Mouse (Mus musculus) kidney, postnatal 10 days (tissue): ENCODE data around the gene Yipf6.
A peak's percentile ranks its signal among the peaks of the same experiment; 100 is the strongest.
"Not testable (repeated sequence)": the region's sequence is repeated elsewhere in the genome, so short reads cannot be mapped to it uniquely, and the experiment has no call there.

ENCODE experiments used
- DNase-seq: peaks from one replicate; pipeline ENCODE4 v3.0.0; 2021; ENCODE audit warnings: mixed read lengths

The Yipf6 gene

GRCm38 (mm10) chrX:98936101-98936500 lies at the start of gene Yipf6:
TSS of gene Yipf6 (plus strand) at chrX:98936316.
- no peak for DNase-seq

DNA sequence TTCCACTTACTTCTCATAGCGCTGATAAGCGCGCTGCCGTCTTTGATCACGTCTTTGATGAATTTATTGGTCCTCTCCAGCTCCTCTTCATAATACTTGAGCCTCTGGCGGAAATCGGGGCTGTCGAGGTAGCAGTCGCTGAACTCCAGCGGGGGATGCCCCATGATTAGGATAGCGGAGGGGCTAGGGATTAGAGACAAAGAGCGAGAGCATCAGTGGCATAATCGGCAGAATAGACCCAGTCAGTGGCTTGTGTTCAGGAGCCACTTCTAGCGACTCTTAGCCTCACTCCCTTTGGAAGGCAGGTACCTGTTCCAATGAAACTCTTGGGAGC lies 46.1 kb upstream of the Yipf6 start:
- DNase-seq: no peak

- peak; percentile 82 for DNase-seq
These were observed 45.6 kb upstream of the Yipf6 start, which contains the start of gene Ophn1 for GRCm38 (mm10) chrX:98890406-98891116. TSS of gene Ophn1 (minus strand) at chrX:98891025.

GRCm38 (mm10) chrX:98898307-98898706 lies 37.8 kb upstream of the Yipf6 start:
- DNase-seq: peak; percentile 60

DNA sequence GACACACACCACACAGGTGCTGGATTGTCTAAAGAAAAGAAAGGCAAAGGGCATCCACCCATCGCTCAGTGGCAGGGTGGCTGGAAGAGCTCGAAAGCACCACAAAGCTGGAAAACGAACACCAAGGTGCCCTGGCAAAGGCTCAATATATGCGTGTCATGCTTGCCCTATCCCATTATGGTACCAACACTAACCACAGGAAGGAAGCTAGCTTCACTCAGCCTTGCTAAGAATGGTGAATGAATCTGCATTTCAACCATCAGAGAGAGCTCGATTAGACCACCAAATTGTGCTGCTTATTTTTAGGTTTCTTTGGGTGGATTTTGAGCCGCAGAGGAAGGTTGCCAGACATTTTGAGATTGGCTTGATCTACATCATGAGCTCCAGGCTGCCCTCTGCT lies 31.9 kb upstream of the Yipf6 start:
- no peak for DNase-seq

- DNase-seq: no peak
These were observed 27.2 kb upstream of the Yipf6 start for GRCm38 (mm10) chrX:98908910-98909309.

DNA sequence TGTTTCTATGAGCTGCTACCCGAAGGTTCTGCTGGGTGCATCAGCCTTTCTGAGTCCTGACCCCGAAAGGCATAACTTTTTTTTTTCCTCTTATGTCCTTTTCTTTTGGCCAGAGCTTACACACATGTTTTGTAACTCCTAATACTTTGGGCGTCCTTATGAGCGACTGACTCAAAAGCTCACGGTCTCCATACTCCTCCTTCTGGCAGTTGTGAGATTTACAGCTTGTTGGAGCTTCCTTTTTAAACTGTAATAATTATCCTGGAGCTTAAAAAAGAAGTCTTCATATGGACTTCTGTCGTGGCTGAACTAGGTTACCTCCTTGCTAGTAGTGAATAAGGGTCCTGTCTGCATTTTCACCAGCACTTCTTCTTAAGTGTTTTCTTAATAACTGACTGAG lies 16.7 kb upstream of the Yipf6 start:
- peak; percentile 44 for DNase-seq

GRCm38 (mm10) chrX:98936707-98937554 lies 815 bp downstream of the Yipf6 start:
- DNase-seq: peak; percentile 97

DNA sequence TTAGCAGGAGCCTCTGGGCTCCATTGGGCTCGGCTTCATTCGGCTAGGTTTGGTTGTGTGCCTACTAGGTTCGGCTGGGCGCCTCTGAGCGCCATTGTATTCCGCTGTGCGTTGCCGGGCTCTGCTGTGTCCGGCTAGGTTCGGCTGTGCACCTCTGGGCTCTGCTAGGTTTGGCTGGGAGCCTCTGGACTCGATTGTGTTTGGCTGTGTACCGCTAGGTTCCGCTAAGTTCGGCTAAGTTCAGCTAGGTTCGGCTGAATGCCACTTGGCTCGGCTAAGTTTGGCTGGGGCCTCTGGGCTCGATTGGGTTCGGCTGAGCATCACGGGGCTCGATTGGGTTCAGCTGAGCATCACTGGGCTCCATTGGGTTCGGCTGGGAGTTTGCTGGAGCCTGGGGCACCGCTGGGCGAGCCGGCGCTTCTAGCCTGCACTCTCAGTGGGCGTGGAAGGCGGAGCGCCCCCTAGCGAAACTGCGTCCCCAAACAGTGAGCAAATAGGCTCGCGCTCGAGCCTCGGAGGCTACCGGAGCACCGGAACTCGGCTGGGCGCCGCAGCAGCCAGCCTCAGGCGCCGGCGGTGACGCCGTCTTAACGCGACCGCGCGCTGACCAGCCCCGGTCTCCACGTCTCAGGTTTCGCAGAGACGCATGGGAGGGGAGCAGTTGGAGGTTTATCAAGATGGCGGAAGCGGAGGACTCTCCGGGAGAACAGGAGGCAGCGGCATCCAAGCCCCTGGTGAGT lies 1.6 kb downstream of the Yipf6 start:
- DNase-seq: peak; percentile 96

GRCm38 (mm10) chrX:98953941-98954340 lies 17.8 kb downstream of the Yipf6 start:
- peak; percentile 35 for DNase-seq

DNA sequence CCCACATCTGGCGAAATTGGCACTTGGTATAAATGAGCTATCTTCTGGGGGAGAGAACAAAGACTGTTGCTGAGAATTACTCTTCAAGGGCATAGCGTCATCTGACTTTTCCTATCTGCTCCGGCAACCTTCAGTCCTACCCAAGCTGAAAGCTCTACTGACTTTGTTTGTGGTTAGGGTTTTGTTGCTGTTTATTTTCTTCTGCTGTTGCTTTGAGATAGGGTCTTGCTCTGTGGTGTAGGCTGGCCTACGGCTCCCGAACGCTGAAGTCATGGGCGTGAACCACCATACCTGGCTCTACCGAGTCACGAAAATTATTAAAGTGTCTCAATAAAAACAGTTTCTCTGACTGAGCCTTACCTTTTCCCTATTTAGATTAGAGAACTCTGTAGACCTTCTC lies 22.2 kb downstream of the Yipf6 start:
- no peak for DNase-seq

DNA sequence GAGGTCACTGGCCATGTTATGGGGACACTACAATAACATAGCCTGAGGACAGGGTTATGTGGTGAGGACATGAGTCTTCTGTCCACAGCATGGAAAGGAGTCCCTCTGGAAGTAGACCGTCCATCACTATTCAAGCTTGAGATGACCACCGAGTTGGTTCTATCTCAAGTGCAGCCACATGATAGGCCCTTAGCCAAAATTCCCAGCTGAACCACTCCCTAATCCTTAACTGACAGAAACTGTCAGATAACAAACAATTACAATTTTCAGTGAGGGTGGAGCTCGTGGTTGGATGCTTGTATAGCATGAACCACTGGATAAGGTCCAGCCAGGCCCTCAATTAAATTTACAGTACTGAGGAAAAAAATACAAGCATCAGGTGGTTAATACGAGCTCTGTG lies 22.9 kb downstream of the Yipf6 start:
- no peak for DNase-seq

DNA sequence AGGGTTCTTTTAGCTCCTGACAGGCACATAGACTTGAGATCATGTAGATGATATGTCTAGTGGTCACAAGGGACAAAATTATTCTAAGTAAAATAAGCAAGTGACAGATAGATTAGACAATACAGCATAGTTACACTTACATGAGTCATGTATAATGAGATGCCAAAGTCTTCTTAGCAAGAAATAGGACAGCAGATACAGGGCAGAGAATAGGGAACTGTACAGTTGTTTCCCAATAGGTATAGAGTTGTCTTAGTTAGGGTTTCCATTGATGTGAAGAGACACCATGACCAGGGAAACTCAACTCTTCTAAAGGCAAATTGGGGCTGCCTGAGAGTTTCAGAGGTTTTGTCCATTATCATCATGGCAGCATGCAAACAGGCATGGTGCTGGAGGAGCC lies 27.6 kb downstream of the Yipf6 start:
- DNase-seq: no peak

DNA sequence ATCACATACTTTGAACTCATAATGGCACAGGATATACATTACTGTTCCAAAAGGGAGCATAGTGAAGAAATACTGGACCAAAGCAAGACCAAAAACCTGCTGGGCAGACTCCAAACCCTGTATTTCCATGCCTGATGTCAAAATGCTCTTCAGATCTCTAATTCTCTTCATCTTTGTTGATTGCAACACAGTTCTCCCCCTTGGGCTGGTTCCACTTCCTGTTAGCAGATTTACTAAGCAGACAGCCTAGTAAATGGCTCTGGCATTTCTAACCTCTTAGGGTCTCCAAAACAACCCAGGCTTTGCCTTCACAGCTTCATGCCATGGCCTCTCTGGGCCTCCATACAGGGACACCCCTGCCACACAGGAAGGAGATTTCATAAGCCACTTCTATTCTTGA lies 28.4 kb downstream of the Yipf6 start:
- DNase-seq: no peak

DNA sequence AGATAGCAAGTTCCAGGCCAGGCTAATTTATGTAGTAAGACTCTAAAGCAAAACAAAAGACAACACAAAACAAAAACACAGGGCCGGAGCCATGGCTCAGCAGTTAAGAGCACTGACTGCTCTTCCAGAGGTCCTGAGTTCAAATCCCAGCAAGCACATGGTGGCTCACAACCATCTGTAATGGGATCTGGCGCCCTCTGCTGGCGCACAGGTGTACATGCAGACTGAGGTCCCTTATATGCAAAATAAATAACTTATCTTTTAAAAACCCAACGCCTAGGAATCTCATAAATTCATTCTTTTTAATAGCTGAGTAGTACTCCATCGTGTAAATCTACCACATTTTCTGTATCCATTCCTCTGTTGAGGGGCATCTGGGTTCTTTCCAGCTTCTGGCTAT lies 50.5 kb downstream of the Yipf6 start:
- not testable (repeated sequence) for DNase-seq

- peak; percentile 77 for DNase-seq
These were observed 53.5 kb downstream of the Yipf6 start for GRCm38 (mm10) chrX:98989574-98989973.
